Mouse (Mus musculus) midbrain, embryonic 13.5 days (tissue): ENCODE measurements around the gene Ap3s2. TPM values are rescaled to one million over a fixed set of nuclear protein-coding genes. Genes with fewer than 3 reads are reported as not detected.
A peak's percentile ranks its signal among the peaks of the same experiment; 100 is the strongest.

Experiments
- ATAC-seq: fragments of 200-750 bp; cut with Nextera tagmentation; 2 replicates; pipeline ENCODE4 v1.8.0; 2017; ENCODE audit warnings: mild to moderate bottlenecking, moderate TSS enrichment, moderate library complexity
- H3K27ac ChIP-seq: fragments of 300-500 bp; sonication (generic); 2 replicates; pipeline ENCODE4 v1.5.1; 2015; ENCODE audit warnings: inconsistent platforms, mild to moderate bottlenecking, moderate library complexity
- H3K27me3 ChIP-seq: fragments of 300-500 bp; sonication (generic); 2 replicates; pipeline ENCODE4 v1.6.1; 2015; ENCODE audit warnings: mild to moderate bottlenecking, inconsistent platforms
- H3K36me3 ChIP-seq: fragments of 300-500 bp; sonication (generic); 2 replicates; pipeline ENCODE4 v1.6.1; 2015; ENCODE audit warnings: mild to moderate bottlenecking, inconsistent platforms
- H3K4me1 ChIP-seq: fragments of 300-500 bp; sonication (generic); replicated peaks from 2 replicates; pipeline ENCODE4 v1.6.1; 2015; ENCODE audit warnings: inconsistent platforms
- H3K4me2 ChIP-seq: fragments of 300-500 bp; sonication (generic); replicated peaks from 2 replicates; pipeline ENCODE4 v1.6.1; 2015; ENCODE audit warnings: moderate library complexity, mild to moderate bottlenecking, inconsistent platforms
- H3K4me3 ChIP-seq: fragments of 300-500 bp; sonication (generic); replicated peaks from 2 replicates; pipeline ENCODE4 v1.5.1; 2015; ENCODE audit warnings: mild to moderate bottlenecking, inconsistent platforms
- H3K9ac ChIP-seq: fragments of 300-500 bp; sonication (generic); replicated peaks from 2 replicates; pipeline ENCODE4 v1.6.1; 2015; ENCODE audit warnings: mild to moderate bottlenecking, inconsistent platforms
- H3K9me3 ChIP-seq: fragments of 300-500 bp; sonication (generic); 2 replicates; pipeline ENCODE4 v1.6.1; 2016; ENCODE audit warnings: mild to moderate bottlenecking, inconsistent platforms
- WGBS: fragments of 180-500 bp; shearing (Covaris S2); methylation state at CpG from one replicate; pipeline ENCODE4 v1.1.7; 2015; 5-methylcytosine and 5-hydroxymethylcytosine counted together
- polyA plus RNA-seq: library from polyadenylated mRNA; unstranded; fragments of >200 nt; fragmentation: Nextera tagmentation; extraction: Ambion mirVana; gene quantifications from 2 replicates; pipeline ENCODE4 v1.2.1, GENCODE M21; 2015

Ap3s2 gene
- 51.8 and 53.4 TPM in 2 replicates for polyA plus RNA-seq

DNA sequence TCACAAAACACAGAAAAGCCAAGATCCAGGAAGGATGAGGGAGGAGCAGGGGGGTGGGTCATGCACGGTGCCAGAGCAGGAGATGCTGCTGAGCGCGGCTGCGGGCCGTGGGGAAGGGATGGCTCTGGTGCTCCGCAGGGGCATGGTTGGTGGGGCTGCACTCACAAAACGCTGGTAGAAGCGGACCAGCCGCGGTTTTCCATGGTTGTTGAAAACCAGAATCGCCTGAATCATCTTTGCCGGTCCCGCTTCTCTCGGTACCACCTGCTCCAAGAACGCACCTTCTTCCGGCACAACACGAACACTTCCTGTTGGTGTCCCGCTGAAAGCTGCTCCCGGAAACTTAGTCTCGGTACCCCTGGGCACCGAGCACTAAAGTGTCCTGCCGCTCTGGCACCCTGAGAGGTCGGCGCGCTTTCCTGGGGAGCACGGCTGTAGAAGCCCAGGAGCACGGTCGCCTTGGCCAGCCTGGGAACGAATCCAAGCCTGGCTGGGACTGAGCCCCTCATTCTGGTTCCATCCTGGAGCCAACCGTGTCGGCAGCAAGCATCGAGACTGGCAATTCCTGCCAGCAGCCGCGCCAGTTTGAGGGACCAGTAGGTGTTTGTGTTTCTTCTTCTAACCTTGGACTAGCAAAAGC lies at the start of gene Ap3s2:
Gene Ap3s2 (minus strand): TSS at position 306 of the 640 bp plus-strand sequence.
- Histone ChIP-seq H3K4me3 (peak within 1 kb of the TSS; percentile 78), H3K4me1 (peaks cover 24% of the 10 kb centered on the region), H3K9me3 (no peaks in the 10 kb centered on the region), H3K9ac (peak within 1 kb of the TSS; percentile 78), H3K27ac (peak within 1 kb of the TSS; percentile 88), H3K27me3 (no peaks in the 10 kb centered on the region), H3K4me2 (peak within 1 kb of the TSS; percentile 67), H3K36me3 (peaks cover 10% of the 10 kb centered on the region)
- WGBS: under 1% methylated on average over 34 of the region's 34 CpGs
- peak; percentile 98 for ATAC-seq

GRCm38 (mm10) chr7:79968326-79968725 lies 47.9 kb upstream of the Ap3s2 start:
- Histone ChIP-seq H3K4me3 (no peak overlapping the region), H3K27ac (no peak overlapping the region), H3K4me1 (no peaks in the 10 kb centered on the region), H3K9me3 (no peaks in the 10 kb centered on the region), H3K9ac (no peak overlapping the region), H3K4me2 (no peak overlapping the region), H3K27me3 (no peaks in the 10 kb centered on the region), H3K36me3 (no peaks in the 10 kb centered on the region)
- ATAC-seq: no peak
- 83% methylated on average over 6 of the region's 6 CpGs for WGBS

GRCm38 (mm10) chr7:79961600-79961999 lies 41.2 kb upstream of the Ap3s2 start:
- H3K27me3 ChIP-seq: no peaks in the 10 kb centered on the region
- no peak overlapping the region for H3K9ac ChIP-seq
- H3K9me3 ChIP-seq: no peaks in the 10 kb centered on the region
- no peak for ATAC-seq
- H3K4me2 ChIP-seq: no peak overlapping the region
- H3K27ac ChIP-seq: no peak overlapping the region
- WGBS: 65% methylated on average over 1 of the region's 1 CpGs
- H3K36me3 ChIP-seq: no peaks in the 10 kb centered on the region
- no peak overlapping the region for H3K4me3 ChIP-seq
- no peaks in the 10 kb centered on the region for H3K4me1 ChIP-seq

DNA sequence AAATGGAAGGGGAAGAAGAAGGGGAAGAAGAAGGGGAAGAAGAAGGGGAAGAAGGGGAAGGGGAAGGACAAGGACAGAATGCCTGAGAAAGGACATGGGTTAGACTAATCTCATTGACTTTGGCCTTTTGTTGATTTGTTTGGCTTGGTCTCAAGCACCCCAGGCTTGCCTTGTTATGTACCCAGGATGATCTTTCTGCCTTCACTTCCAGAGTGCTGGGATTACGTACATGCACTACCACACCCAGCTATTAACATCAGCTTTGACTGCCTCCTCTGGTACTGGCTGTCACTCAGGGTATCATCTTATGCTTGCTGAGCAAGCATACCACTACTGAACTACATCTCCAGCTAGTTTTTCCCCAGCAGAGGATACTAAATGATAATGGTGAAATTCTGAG lies 35.7 kb upstream of the Ap3s2 start:
- no peak for ATAC-seq
- H3K4me1 ChIP-seq: no peaks in the 10 kb centered on the region
- no peak overlapping the region for H3K27ac ChIP-seq
- WGBS: 82% methylated on average over 1 of the region's 1 CpGs
- no peaks in the 10 kb centered on the region for H3K36me3 ChIP-seq
- no peaks in the 10 kb centered on the region for H3K9me3 ChIP-seq
- no peak overlapping the region for H3K4me2 ChIP-seq
- no peak overlapping the region for H3K4me3 ChIP-seq
- H3K9ac ChIP-seq: no peak overlapping the region
- no peaks in the 10 kb centered on the region for H3K27me3 ChIP-seq

- no peak overlapping the region for H3K4me2 ChIP-seq
- no peaks in the 10 kb centered on the region for H3K27me3 ChIP-seq
- no peak overlapping the region for H3K27ac ChIP-seq
- no peaks in the 10 kb centered on the region for H3K9me3 ChIP-seq
- 95% methylated on average over 1 of the region's 1 CpGs for WGBS
- no peaks in the 10 kb centered on the region for H3K4me1 ChIP-seq
- no peaks in the 10 kb centered on the region for H3K36me3 ChIP-seq
- ATAC-seq: no peak
- no peak overlapping the region for H3K9ac ChIP-seq
- no peak overlapping the region for H3K4me3 ChIP-seq
Observed at GRCm38 (mm10) chr7:79954890-79955289, 34.4 kb upstream of the Ap3s2 start.

GRCm38 (mm10) chr7:79951038-79951437 lies 30.6 kb upstream of the Ap3s2 start:
- no peaks in the 10 kb centered on the region for H3K27me3 ChIP-seq
- ATAC-seq: no peak
- H3K9me3 ChIP-seq: no peaks in the 10 kb centered on the region
- no peak overlapping the region for H3K4me2 ChIP-seq
- no peaks in the 10 kb centered on the region for H3K36me3 ChIP-seq
- H3K4me3 ChIP-seq: no peak overlapping the region
- 80% methylated on average over 3 of the region's 3 CpGs for WGBS
- no peaks in the 10 kb centered on the region for H3K4me1 ChIP-seq
- H3K9ac ChIP-seq: no peak overlapping the region
- no peak overlapping the region for H3K27ac ChIP-seq

GRCm38 (mm10) chr7:79950236-79950635 lies 29.8 kb upstream of the Ap3s2 start:
- no peak overlapping the region for H3K4me2 ChIP-seq
- H3K27me3 ChIP-seq: no peaks in the 10 kb centered on the region
- H3K27ac ChIP-seq: no peak overlapping the region
- 88% methylated on average over 6 of the region's 6 CpGs for WGBS
- H3K9ac ChIP-seq: no peak overlapping the region
- H3K9me3 ChIP-seq: no peaks in the 10 kb centered on the region
- H3K4me1 ChIP-seq: no peaks in the 10 kb centered on the region
- ATAC-seq: no peak
- no peaks in the 10 kb centered on the region for H3K36me3 ChIP-seq
- no peak overlapping the region for H3K4me3 ChIP-seq

DNA sequence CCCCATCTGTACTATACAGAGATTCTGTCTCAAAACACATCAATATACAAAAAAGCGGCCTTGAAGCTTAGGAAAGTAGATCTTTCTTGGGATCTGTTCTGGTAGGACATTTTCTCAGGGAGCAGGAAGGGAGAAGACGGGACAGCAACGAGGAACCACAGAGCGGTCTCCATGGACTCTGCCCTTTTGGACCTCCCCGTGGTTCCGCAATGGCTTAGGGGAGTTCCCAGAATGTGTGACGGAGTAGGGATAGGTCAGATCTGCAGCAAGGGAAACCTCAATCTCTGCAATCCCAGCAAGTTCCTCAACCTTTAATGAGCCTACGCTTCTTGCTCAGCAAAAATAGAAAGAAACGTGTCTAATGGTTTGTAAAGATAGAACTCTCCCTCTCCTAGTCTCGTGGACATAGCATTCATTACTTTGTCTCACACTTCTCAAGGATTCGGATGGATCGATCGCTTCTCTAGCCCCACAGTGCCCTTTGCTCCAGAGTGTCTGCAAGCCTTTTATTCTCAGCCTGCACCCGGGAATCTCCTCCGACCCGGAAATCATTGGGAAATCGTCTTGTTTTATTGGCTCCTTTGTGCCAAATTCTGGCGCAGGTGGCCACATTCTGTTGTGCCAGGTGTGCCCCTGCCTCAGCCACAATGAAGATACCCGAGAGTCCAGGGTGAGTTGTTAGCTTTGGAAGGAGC lies 15.2 kb upstream of the Ap3s2 start:
- Histone ChIP-seq H3K4me3 (peak overlapping the region; percentile 50), H3K27ac (0 out of 2 replicates have a peak overlapping the region, but pooled peaks have one; percentile 41), H3K4me1 (peaks cover 17% of the 10 kb centered on the region), H3K9ac (peak overlapping the region; percentile 74), H3K27me3 (no peaks in the 10 kb centered on the region), H3K4me2 (peak overlapping the region; percentile 69), H3K9me3 (no peaks in the 10 kb centered on the region), H3K36me3 (no peaks in the 10 kb centered on the region)
- 12% methylated on average over 19 of the region's 19 CpGs for WGBS
- ATAC-seq: 0 out of 2 replicates have a peak, but pooled peaks have one; percentile 16

DNA sequence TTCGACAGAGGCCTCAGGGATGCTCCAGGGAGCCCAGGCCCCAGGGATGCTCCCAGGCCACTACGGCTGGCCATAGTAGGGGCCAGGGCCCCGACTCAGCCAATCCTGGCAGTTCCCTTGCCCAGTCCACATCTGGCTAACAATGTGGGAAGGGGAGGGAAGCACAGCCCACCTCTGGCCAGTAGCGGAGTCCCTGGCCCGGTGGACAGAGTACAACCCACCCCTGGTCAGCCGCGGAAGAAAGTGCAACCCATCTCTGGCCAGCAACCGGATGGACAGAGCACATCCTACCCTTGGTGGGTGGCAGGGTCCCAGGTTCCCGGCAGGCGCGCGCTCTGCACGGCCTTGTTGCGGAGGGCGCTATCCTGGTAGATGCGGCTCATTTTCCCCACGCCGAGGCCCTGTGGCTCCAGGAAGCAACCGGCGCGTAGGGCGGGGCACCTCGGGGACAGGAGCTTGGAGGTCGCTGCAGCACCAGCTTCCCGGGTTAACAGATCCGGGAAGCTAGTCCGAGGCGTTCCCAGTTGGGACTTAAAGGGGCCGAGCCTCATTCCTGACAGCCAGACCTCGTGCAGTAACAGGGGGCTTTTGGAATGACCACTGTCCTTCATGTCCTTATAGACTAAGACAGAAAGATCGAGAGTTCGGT lies 14.5 kb upstream of the Ap3s2 start, which contains the start of gene Arpin:
Gene Arpin (minus strand): TSS at position 498 of the 649 bp plus-strand sequence.
- under 1% methylated on average over 32 of the region's 32 CpGs for WGBS
- Histone ChIP-seq H3K4me1 (peaks cover 17% of the 10 kb centered on the region), H3K27ac (peak within 1 kb of the TSS; percentile 41; the same call in 1 of the 2 replicates), H3K4me2 (peak within 1 kb of the TSS; percentile 69), H3K4me3 (peak within 1 kb of the TSS; percentile 50), H3K9me3 (no peaks in the 10 kb centered on the region), H3K36me3 (no peaks in the 10 kb centered on the region), H3K9ac (peak within 1 kb of the TSS; percentile 74), H3K27me3 (no peaks in the 10 kb centered on the region)
- peak; percentile 87 for ATAC-seq

GRCm38 (mm10) chr7:79934461-79934860 lies 14.0 kb upstream of the Ap3s2 start:
- no peaks in the 10 kb centered on the region for H3K9me3 ChIP-seq

DNA sequence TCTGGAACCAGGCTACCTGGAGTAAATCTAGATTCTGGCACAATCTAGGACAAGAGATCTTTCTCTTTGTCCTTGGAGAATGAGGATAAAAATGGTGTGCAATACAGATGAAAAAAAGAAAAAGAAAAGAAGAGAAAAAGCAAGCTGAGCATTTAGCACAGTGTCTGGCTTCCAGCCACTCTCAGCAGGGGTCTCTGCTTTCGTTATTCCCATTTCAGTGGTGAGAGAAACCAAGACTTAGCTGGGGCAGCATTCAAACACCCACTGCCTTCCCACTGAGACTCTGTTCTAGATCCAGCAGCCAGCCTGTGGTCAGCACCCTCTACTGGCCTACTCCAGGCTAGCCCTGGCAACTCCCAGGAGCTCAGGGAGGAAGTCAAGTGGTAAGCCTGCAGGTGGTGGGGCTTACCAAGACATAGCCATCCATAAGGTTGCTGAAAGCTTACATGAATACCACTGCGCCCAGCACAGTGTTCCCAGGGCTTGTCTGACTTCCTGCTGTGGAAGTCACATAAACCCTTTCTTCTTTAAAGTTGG lies 8.1 kb upstream of the Ap3s2 start:
- ATAC-seq: no peak
- Histone ChIP-seq H3K9me3 (no peaks in the 10 kb centered on the region), H3K4me2 (no peak overlapping the region), H3K9ac (no peak overlapping the region), H3K27me3 (no peaks in the 10 kb centered on the region), H3K4me3 (no peak overlapping the region), H3K27ac (no peak overlapping the region), H3K36me3 (peaks cover 37% of the 10 kb centered on the region), H3K4me1 (no peaks in the 10 kb centered on the region)
- WGBS: 73% methylated on average over 2 of the region's 2 CpGs

More at GRCm38 (mm10) chr7:79934461-79934860, 14.0 kb upstream of the Ap3s2 start:
- H3K27ac ChIP-seq: peak overlapping the region; percentile 41; the same call in 1 of the 2 replicates
- H3K4me3 ChIP-seq: peak overlapping the region; percentile 50
- WGBS: 39% methylated on average over 5 of the region's 5 CpGs
- no peaks in the 10 kb centered on the region for H3K36me3 ChIP-seq
- H3K9ac ChIP-seq: peak overlapping the region; percentile 74
- no peaks in the 10 kb centered on the region for H3K27me3 ChIP-seq
- peak overlapping the region; percentile 69 for H3K4me2 ChIP-seq
- peaks cover 17% of the 10 kb centered on the region for H3K4me1 ChIP-seq
- ATAC-seq: 0 out of 2 replicates have a peak, but pooled peaks have one; percentile 16

- 76% methylated on average over 3 of the region's 3 CpGs for WGBS
- peaks cover 44% of the 10 kb centered on the region for H3K36me3 ChIP-seq
Observed at GRCm38 (mm10) chr7:79914556-79914955, 5.9 kb downstream of the Ap3s2 start.

More at GRCm38 (mm10) chr7:79914556-79914955, 5.9 kb downstream of the Ap3s2 start:
- no peaks in the 10 kb centered on the region for H3K9me3 ChIP-seq
- H3K4me3 ChIP-seq: no peak overlapping the region
- H3K4me2 ChIP-seq: no peak overlapping the region
- peaks cover 7% of the 10 kb centered on the region for H3K4me1 ChIP-seq
- H3K9ac ChIP-seq: no peak overlapping the region
- peak; percentile 14; the same call in 1 of the 2 replicates for ATAC-seq
- no peak overlapping the region for H3K27ac ChIP-seq
- H3K27me3 ChIP-seq: no peaks in the 10 kb centered on the region
